Mouse (Mus musculus) ES-E14 (cell line): Measurements from ENCODE around the gene Pgf.

Experiments
- CHD2 ChIP-seq: IDR thresholded peaks from 2 replicates; pipeline ENCODE4 v1.6.1; 2014; ENCODE audit warnings: mild to moderate bottlenecking, low read depth, low read length, inconsistent platforms
- HCFC1 ChIP-seq: IDR thresholded peaks from 2 replicates; pipeline ENCODE4 v1.6.1; 2012; ENCODE audit warnings: low read length, inconsistent platforms, borderline replicate concordance; ENCODE audit not compliant: insufficient read depth

DNA sequence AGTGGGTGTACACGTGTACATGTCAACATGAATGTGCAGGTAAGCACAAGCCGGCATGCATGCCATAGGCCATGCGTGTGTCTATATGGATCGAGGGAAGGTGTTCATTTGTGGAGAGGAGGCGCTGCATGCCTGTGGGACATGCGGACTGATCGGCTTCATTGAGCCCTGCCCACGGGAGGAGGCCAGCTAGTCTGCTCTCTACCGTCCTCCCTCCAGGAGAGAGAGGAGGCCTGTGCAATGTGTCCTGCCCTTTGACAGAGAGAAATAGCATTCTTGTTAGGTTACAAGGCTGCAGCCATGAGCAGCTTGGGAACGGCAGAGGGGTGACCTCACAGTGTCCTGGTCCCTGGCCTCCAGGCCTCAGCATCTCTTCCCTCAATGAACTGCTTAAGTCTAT, 18.6 kb upstream of the Pgf start:
- TF ChIP-seq HCFC1, result no peak
- TF ChIP-seq CHD2, result no peak
